ENCODE assay signal across 17 mouse cellular contexts in genomic region chr6:66932206-66932819, GRCm38 (mm10). TPM values are rescaled to one million over a fixed set of nuclear protein-coding genes. Genes with fewer than 3 reads are reported as not detected.
DNase-seq lines count a peak whose midpoint lies in the region; ATAC-seq lines count a peak whose summit lies in the region.
"Had no signal": no experiment of that assay in that cellular context is flagged by ENCODE, and none has a peak within 500 bp of the region (broad histone marks: within the 10 kb centered on the region; RNA-seq: fewer than 3 reads in every experiment).

No protein-coding gene starts in this region.

- no peaks in the 10 kb centered on the region for H3K27me3 ChIP-seq in hindbrain, embryonic 15.5 days
- no peaks in the 10 kb centered on the region for H3K27me3 ChIP-seq in hindbrain, embryonic 10.5 days (ENCODE audit: insufficient read depth, poor library complexity, severe bottlenecking)
- no peaks in the 10 kb centered on the region for H3K27me3 ChIP-seq in midbrain, embryonic 16.5 days (ENCODE audit: control insufficient read depth, insufficient read depth, low read depth, low read length)
- H3K27me3 ChIP-seq in midbrain, embryonic 10.5 days (ENCODE audit: low read depth, poor library complexity, severe bottlenecking) = no peaks in the 10 kb centered on the region
- H3K27me3 ChIP-seq: Patski had no signal

- no peak overlapping the region for H3K4me2 ChIP-seq in hindbrain, embryonic 15.5 days
- no peak overlapping the region for H3K4me2 ChIP-seq in midbrain, embryonic 16.5 days (ENCODE audit: low read length)

- ATAC-seq in hindbrain, embryonic 15.5 days (ENCODE audit: low FRiP score, low read depth) = peak; percentile 61
- ATAC-seq in midbrain, embryonic 16.5 days = peak; percentile 73
- ATAC-seq: intestine, embryonic 16.5 days; liver, postnatal 0 days; Patski had no signal

- 65% methylated on average over 4 of the region's 4 CpGs for WGBS in hindbrain, embryonic 15.5 days
- 78% methylated on average over 4 of the region's 4 CpGs for WGBS in hindbrain, embryonic 10.5 days
- WGBS in midbrain, embryonic 16.5 days = 69% methylated on average over 4 of the region's 4 CpGs
- whole genome bisulfite sequencing in midbrain, embryonic 10.5 days = 76% methylated on average over 4 of the region's 4 CpGs

- no peak overlapping the region for H3K27ac ChIP-seq in hindbrain, embryonic 15.5 days (replicated peaks)
- no peak overlapping the region for H3K27ac ChIP-seq in hindbrain, embryonic 10.5 days
- no peak overlapping the region for H3K27ac ChIP-seq in midbrain, embryonic 16.5 days (ENCODE audit: low read length)
- no peak overlapping the region for H3K27ac ChIP-seq in midbrain, embryonic 10.5 days (replicated peaks)
- H3K27ac ChIP-seq: heart, adult 2 months had no signal

- no peak overlapping the region for H3K4me3 ChIP-seq in hindbrain, embryonic 15.5 days
- no peak overlapping the region for H3K4me3 ChIP-seq in hindbrain, embryonic 10.5 days
- no peak overlapping the region for H3K4me3 ChIP-seq in midbrain, embryonic 16.5 days (ENCODE audit: low read depth, low read length)
- no peak overlapping the region for H3K4me3 ChIP-seq in midbrain, embryonic 10.5 days
- H3K4me3 ChIP-seq: heart, adult 2 months had no signal

- H3K4me1 ChIP-seq in hindbrain, embryonic 15.5 days (replicated peaks) = 0 out of 2 replicates have a peak, but pooled peaks cover 4% of the 10 kb centered on the region
- no peaks in the 10 kb centered on the region for H3K4me1 ChIP-seq in hindbrain, embryonic 10.5 days (replicated peaks)
- H3K4me1 ChIP-seq in midbrain, embryonic 16.5 days (ENCODE audit: control insufficient read depth, insufficient read depth, low read length) = no peaks in the 10 kb centered on the region
- peaks cover 3% of the 10 kb centered on the region; the same call in 1 of the 2 replicates for H3K4me1 ChIP-seq in midbrain, embryonic 10.5 days

- peak; percentile 43 for DNase-seq in adrenal gland, postnatal 14 days
- no peak for DNase-seq in adrenal gland, postnatal 25 days
- no peak for DNase-seq in hindbrain, embryonic 10.5 days (ENCODE audit: low spot score)
- DNase-seq in midbrain, embryonic 10.5 days (ENCODE audit: low spot score) = no peak
- DNase-seq in layer of hippocampus, postnatal 10 days (ENCODE audit: low spot score in 2 of 2) = peak; percentile 26 to 39
- no peak for DNase-seq in kidney, adult 8-10 months
- DNase-seq: cerebellum, adult 18-20 months; heart, adult 2 months; heart, postnatal 10 days; liver, postnatal 0 days; lung, postnatal 36 days; right cerebral cortex, postnatal 14 days; thymus, adult 18-20 months had no signal

- H3K9ac ChIP-seq in hindbrain, embryonic 15.5 days = no peak overlapping the region
- H3K9ac ChIP-seq in midbrain, embryonic 16.5 days (ENCODE audit: low read depth, low read length) = no peak overlapping the region
- H3K9ac ChIP-seq: liver, postnatal 0 days had no signal

- H3K9me3 ChIP-seq in hindbrain, embryonic 15.5 days = no peaks in the 10 kb centered on the region
- no peaks in the 10 kb centered on the region for H3K9me3 ChIP-seq in hindbrain, embryonic 10.5 days
- H3K9me3 ChIP-seq in midbrain, embryonic 16.5 days (replicated peaks; ENCODE audit: control insufficient read depth, low read length, poor library complexity, severe bottlenecking) = no peaks in the 10 kb centered on the region
- no peaks in the 10 kb centered on the region for H3K9me3 ChIP-seq in midbrain, embryonic 10.5 days (replicated peaks)

- no peaks in the 10 kb centered on the region for H3K36me3 ChIP-seq in hindbrain, embryonic 15.5 days
- no peaks in the 10 kb centered on the region for H3K36me3 ChIP-seq in hindbrain, embryonic 10.5 days
- H3K36me3 ChIP-seq in midbrain, embryonic 16.5 days (ENCODE audit: control insufficient read depth, insufficient read depth, low read length) = no peaks in the 10 kb centered on the region
- no peaks in the 10 kb centered on the region for H3K36me3 ChIP-seq in midbrain, embryonic 10.5 days

RNA-seq across cellular contexts. Expression of gene Gng12, which starts 36.1 kb away (rescaled TPM):
- total RNA-seq in adrenal gland, postnatal 14 days (2021) = 85.3 and 93.6 TPM in 2 replicates
- 81.7 and 91.5 TPM in 2 replicates for total RNA-seq in adrenal gland, postnatal 25 days (2021)
- polyA plus RNA-seq in hindbrain, embryonic 15.5 days (2015; fragmentation: Nextera tagmentation; extraction: Ambion mirVana) = 55.1 and 56.5 TPM in 2 replicates
- 46.8 and 55.8 TPM in 2 replicates for polyA plus RNA-seq in hindbrain, embryonic 10.5 days (2016; fragmentation: Nextera tagmentation; extraction: Ambion mirVana)
- 34.5 and 43.1 TPM in 2 replicates for polyA plus RNA-seq in midbrain, embryonic 16.5 days (2015; fragmentation: Nextera tagmentation; extraction: Ambion mirVana)
- polyA plus RNA-seq in midbrain, embryonic 10.5 days (2016; fragmentation: Nextera tagmentation; extraction: Ambion mirVana) = 42.8 and 50.3 TPM in 2 replicates
- 10 to 100 TPM; 88.0 to 94.4 TPM for total RNA-seq in layer of hippocampus, postnatal 10 days (2021)

Comparison
In these comparisons a context has a peak if more than half of its experiments do, and no peak if none do; other contexts are left out.
1. DNase-seq: peak in adrenal gland, postnatal 14 days (single experiment) and layer of hippocampus, postnatal 10 days (2 of 2); none in adrenal gland, postnatal 25 days (single experiment), hindbrain, embryonic 10.5 days (single experiment), midbrain, embryonic 10.5 days (single experiment) and kidney, adult 8-10 months (0 of 2).